Mouse (Mus musculus) lung, adult 2 months (tissue): ENCODE data around the gene Smc3. TPM values are rescaled to one million over a fixed set of nuclear protein-coding genes. Genes with fewer than 3 reads are reported as not detected.

Source experiments
- DNase-seq: peaks from one replicate; pipeline ENCODE4 v3.0.0; 2022
- H3K4me1 ChIP-seq: fragments of 200-500 bp; 2 replicates; pipeline ENCODE4 v1.6.1; 2011; ENCODE audit warnings: low read length; ENCODE audit not compliant: control insufficient read depth, insufficient read depth
- H3K4me3 ChIP-seq: fragments of 200-500 bp; replicated peaks from 2 replicates; pipeline ENCODE3; 2011; ENCODE audit warnings: low read depth, mild to moderate bottlenecking, control low read depth, low read length; ENCODE audit errors: extremely low read depth
- CTCF ChIP-seq: fragments of 200-500 bp; IDR thresholded peaks from 2 replicates; pipeline ENCODE4 v1.5.1; 2011; ENCODE audit warnings: mild to moderate bottlenecking, low read length, control low read depth; ENCODE audit not compliant: insufficient read depth
- POLR2A ChIP-seq: fragments of 200-500 bp; IDR thresholded peaks from 2 replicates; pipeline ENCODE4 v1.6.1; 2011; ENCODE audit warnings: low read depth, mild to moderate bottlenecking, control low read depth, low read length, borderline replicate concordance; ENCODE audit errors: extremely low read depth
- WGBS: fragments of 180-500 bp; shearing (Covaris S2); methylation state at CpG from one replicate; pipeline ENCODE4 v1.1.7; 2018; 5-methylcytosine and 5-hydroxymethylcytosine counted together
- polyA plus RNA-seq: library from polyadenylated mRNA; depleted of rRNA; stranded (reverse); fragments of >200 nt; gene quantifications from 2 replicates; pipeline ENCODE4 v1.2.3, GENCODE M21; 2012

The Smc3 gene
- polyA plus RNA-seq, 1 experiment, result 5.3 TPM

DNA sequence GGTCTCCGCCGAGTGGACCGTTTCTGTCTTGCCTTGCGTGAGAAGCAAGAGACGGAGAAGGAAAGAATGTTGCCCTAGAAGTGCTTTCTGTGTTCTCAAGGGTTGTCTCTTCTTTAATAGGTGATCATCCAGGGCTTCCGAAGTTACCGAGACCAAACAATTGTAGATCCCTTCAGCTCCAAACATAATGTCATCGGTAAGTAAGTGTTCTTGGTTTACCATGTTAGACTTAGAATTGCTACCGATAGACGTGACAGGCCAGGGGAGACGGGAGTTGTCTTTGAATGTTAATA, 1.1 kb downstream of the Smc3 start:
- peaks cover 4% of the 10 kb centered on the region for H3K4me1 ChIP-seq
- no peak for DNase-seq
- H3K4me3 ChIP-seq, result peak overlapping the region; percentile 98
- TF ChIP-seq POLR2A (no peak), CTCF (no peak)
- WGBS, result 4% methylated on average over 11 of the region's 11 CpGs

DNA sequence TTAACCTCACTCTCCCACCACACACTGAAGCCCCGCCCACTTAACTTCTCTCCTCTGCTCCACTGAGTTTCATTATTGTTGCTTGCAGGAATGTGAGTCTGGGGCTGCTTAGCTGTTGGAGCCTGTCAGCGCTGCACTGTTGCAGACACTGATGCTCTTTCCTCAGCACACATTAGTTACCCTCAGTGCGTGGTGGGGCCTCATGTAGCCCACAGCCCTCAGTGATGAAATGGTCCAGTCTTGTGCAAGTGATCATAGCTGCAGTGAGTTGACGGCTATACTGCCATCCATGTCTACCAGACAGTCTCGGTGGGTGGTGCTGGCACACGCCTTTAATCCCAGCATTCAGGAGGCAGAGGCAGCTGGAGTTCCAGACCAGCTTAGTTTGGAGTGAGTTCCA, 8.7 kb downstream of the Smc3 start:
- Histone ChIP-seq H3K4me3 (no peak overlapping the region), H3K4me1 (no peaks in the 10 kb centered on the region)
- WGBS, result 83% methylated on average over 6 of the region's 6 CpGs
- no peak for DNase-seq
- TF ChIP-seq CTCF (no peak), POLR2A (no peak)

DNA sequence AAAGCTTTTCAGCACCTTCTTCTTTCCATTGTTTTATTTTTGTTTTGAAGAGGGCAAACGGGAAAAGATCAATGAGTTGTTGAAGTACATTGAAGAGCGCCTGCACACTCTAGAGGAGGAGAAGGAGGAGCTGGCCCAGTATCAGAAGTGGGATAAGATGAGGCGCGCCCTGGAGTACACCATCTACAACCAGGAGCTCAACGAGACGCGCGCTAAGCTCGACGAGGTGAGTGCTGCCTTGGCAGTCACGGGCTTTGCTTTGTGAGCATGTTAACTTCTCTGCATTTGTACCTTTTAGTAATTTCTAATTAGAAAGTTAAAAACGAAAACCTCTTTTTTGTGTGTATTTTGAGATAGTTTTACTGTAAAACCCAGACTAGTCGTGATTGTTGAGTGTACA, 21.5 kb downstream of the Smc3 start:
- no peak overlapping the region for H3K4me3 ChIP-seq
- TF ChIP-seq CTCF (no peak), POLR2A (no peak)
- DNase-seq, result no peak
- H3K4me1 ChIP-seq, result no peaks in the 10 kb centered on the region
- 78% methylated on average over 13 of the region's 13 CpGs for WGBS

GRCm38 (mm10) chr19:53638041-53638440, 37.8 kb downstream of the Smc3 start:
- no peak for DNase-seq
- no peak overlapping the region for H3K4me3 ChIP-seq
- WGBS, result 92% methylated on average over 2 of the region's 2 CpGs
- no peaks in the 10 kb centered on the region for H3K4me1 ChIP-seq
- TF ChIP-seq CTCF (no peak), POLR2A (no peak)

GRCm38 (mm10) chr19:53638727-53639126, 38.5 kb downstream of the Smc3 start:
- 82% methylated on average over 8 of the region's 8 CpGs for WGBS
- no peak overlapping the region for H3K4me3 ChIP-seq
- no peak for TF ChIP-seq POLR2A
- no peak for TF ChIP-seq CTCF
- H3K4me1 ChIP-seq, result no peaks in the 10 kb centered on the region
- no peak for DNase-seq

GRCm38 (mm10) chr19:53644020-53644595, 43.9 kb downstream of the Smc3 start:
- WGBS, result 90% methylated on average over 9 of the region's 9 CpGs
- TF ChIP-seq CTCF (no peak), POLR2A (no peak)
- H3K4me1 ChIP-seq, result no peaks in the 10 kb centered on the region
- no peak overlapping the region for H3K4me3 ChIP-seq
- no peak for DNase-seq

GRCm38 (mm10) chr19:53647301-53647700, 47.1 kb downstream of the Smc3 start:
- DNase-seq, result no peak
- 85% methylated on average over 9 of the region's 9 CpGs for WGBS
- H3K4me3 ChIP-seq, result no peak overlapping the region

DNA sequence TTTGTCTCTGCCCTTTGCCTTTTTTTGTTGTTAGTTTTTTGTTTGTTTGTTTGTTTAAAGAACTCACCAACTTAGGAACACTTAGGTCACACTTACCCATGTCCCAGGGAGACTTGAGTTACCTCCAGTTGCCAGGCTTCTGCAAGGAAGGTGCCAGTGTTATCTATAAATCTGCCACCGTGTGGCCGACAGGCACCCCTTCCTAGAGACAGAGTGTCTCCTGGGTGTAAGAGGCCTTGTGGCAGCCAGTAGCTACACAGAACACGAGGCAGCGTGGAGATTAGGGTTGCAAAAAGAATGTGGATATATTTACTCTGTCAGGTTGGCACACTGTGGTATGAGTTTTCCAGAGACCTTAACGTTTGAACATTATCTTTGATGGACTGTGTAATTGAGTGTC, 47.9 kb downstream of the Smc3 start:
- TF ChIP-seq POLR2A, result no peak
- no peak for TF ChIP-seq CTCF
- H3K4me3 ChIP-seq, result no peak overlapping the region
- no peak for DNase-seq
- 31% methylated on average over 5 of the region's 5 CpGs for WGBS
- no peaks in the 10 kb centered on the region; the same call in 1 of the 2 replicates for H3K4me1 ChIP-seq

More at GRCm38 (mm10) chr19:53647301-53647700, 47.1 kb downstream of the Smc3 start:
- TF ChIP-seq CTCF (no peak), POLR2A (no peak)
- no peaks in the 10 kb centered on the region; the same call in 1 of the 2 replicates for H3K4me1 ChIP-seq

DNA sequence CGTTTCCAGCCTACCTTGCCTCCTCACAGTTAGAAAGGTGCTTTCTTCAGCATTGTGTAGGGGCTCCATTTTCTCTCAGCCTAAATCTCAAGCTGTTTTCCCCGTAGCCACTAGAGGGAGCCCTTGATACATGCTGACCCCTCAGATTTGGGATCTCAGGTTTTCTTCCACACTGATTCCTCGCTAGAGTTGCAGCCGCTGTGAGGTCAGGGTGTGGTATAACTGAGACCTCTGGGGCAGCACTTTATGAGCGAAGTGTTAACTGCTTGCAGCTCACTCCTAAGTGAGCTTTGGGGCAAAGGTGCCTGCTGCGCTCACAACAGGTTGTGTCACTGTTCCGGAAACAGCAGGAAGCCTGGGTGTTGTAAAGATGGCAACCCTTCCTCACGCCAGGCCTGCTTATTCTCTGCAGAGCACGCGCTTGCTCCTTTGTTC, 48.6 kb downstream of the Smc3 start:
- TF ChIP-seq CTCF, result peak; percentile 53
- no peak for TF ChIP-seq POLR2A
- Histone ChIP-seq H3K4me1 (no peaks in the 10 kb centered on the region; the same call in 1 of the 2 replicates), H3K4me3 (no peak overlapping the region)
- WGBS, result 43% methylated on average over 10 of the region's 10 CpGs
- peak; percentile 59 for DNase-seq

- DNase-seq, result no peak
- 86% methylated on average over 6 of the region's 6 CpGs for WGBS
- Histone ChIP-seq H3K4me1 (no peaks in the 10 kb centered on the region; the same call in 1 of the 2 replicates), H3K4me3 (no peak overlapping the region)
- 0 out of 2 replicates have a peak, but pooled peaks have one; percentile 4 for TF ChIP-seq CTCF
- TF ChIP-seq POLR2A, result no peak
Measured at GRCm38 (mm10) chr19:53649361-53649760, 49.2 kb downstream of the Smc3 start.

- Histone ChIP-seq H3K4me3 (no peak overlapping the region), H3K4me1 (no peaks in the 10 kb centered on the region; the same call in 1 of the 2 replicates)
- no peak for DNase-seq
- TF ChIP-seq CTCF, result no peak
- no peak for TF ChIP-seq POLR2A
- WGBS, result 27% methylated on average over 5 of the region's 5 CpGs
Measured at GRCm38 (mm10) chr19:53649802-53650201, 49.6 kb downstream of the Smc3 start.
